Mouse (Mus musculus) bone marrow macrophage, adult 2 months (primary cell): ENCODE measurements at regions not wholly inside any gene's neighbourhood (a gene's known extent, or its start where the extent isn't known, plus 50 kb on each side); places are given as distances from the start of the nearest gene placed in this dataset.

ENCODE experiments used
- CTCF ChIP-seq: IDR thresholded peaks from 2 replicates; pipeline ENCODE4 v1.5.1; 2012; ENCODE audit warnings: low read depth, mild to moderate bottlenecking, low read length, moderate library complexity
- POLR2A ChIP-seq: IDR thresholded peaks from 2 replicates; pipeline ENCODE4 v1.6.1; 2012; ENCODE audit warnings: mild to moderate bottlenecking, low read depth, low read length, borderline replicate concordance

DNA sequence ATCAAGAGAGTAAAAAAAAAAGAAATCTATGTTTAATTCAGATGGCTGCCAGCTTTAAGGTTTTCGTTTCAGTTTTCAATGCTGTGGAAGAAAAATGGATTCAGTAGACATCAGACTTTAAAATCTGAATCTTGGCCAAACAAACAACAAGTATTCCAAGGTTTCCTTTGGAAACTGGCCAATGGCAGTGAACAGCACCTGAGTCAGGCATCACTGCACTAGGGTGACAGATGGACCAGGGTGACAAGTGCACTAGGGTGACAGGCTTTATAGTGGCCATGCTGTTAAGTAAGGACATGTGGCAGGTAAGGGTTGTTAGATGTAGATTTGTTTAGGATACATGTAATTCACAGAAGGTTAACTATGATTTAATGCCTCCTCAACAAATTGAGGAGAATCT lies 972.9 kb downstream of the Pdha2 start:
- TF ChIP-seq CTCF = no peak
- TF ChIP-seq POLR2A = no peak
